Comparison of ENCODE assay signal across 15 mouse cellular contexts in genomic region chr3:116529741-116530140, GRCm38 (mm10). TPM values are rescaled to one million over a fixed set of nuclear protein-coding genes. Genes with fewer than 3 reads are reported as not detected.
"Had no signal": no experiment of that assay in that cellular context is flagged by ENCODE, and none has a peak within 500 bp of the region (broad histone marks: within the 10 kb centered on the region; RNA-seq: fewer than 3 reads in every experiment).

No protein-coding gene starts in this region.

- H3K4me3 ChIP-seq: left cerebral cortex, adult 2 months; limb, embryonic 10.5 days; liver, embryonic 13.5 days; midbrain, embryonic 13.5 days; myocyte; neural tube, embryonic 15.5 days had no signal

- H3K9ac ChIP-seq: liver, embryonic 13.5 days; midbrain, embryonic 13.5 days; neural tube, embryonic 15.5 days had no signal

- DNase-seq: kidney, postnatal 10 days; liver, embryonic 13.5 days; lung, adult 2 months; lung, postnatal 36 days; right cerebral cortex, adult 18-20 months; right cerebral cortex, postnatal 25 days; thymus, adult 18-20 months; thymus, postnatal 14 days had no signal

- ATAC-seq: lung, postnatal 0 days; midbrain, embryonic 13.5 days had no signal

- H3K27me3 ChIP-seq: liver, embryonic 13.5 days; midbrain, embryonic 13.5 days; neural tube, embryonic 15.5 days had no signal

- H3K4me1 ChIP-seq: limb, embryonic 10.5 days; liver, embryonic 13.5 days; midbrain, embryonic 13.5 days; neural tube, embryonic 15.5 days had no signal

- H3K9me3 ChIP-seq: limb, embryonic 10.5 days; liver, embryonic 13.5 days; midbrain, embryonic 13.5 days; neural tube, embryonic 15.5 days had no signal

- H3K27ac ChIP-seq: left cerebral cortex, adult 2 months; limb, embryonic 10.5 days; liver, embryonic 13.5 days; midbrain, embryonic 13.5 days; neural tube, embryonic 15.5 days had no signal

- H3K4me2 ChIP-seq: liver, embryonic 13.5 days; midbrain, embryonic 13.5 days; neural tube, embryonic 15.5 days had no signal

RNA-seq across cellular contexts. Expression of gene Lrrc39, which starts 33.0 kb away (rescaled TPM):
- total RNA-seq: left cerebral cortex, adult 2 months; midbrain, postnatal 0 days had no signal
